Comparison of ENCODE assay signal across 16 mouse cellular contexts in the genomic region with DNA sequence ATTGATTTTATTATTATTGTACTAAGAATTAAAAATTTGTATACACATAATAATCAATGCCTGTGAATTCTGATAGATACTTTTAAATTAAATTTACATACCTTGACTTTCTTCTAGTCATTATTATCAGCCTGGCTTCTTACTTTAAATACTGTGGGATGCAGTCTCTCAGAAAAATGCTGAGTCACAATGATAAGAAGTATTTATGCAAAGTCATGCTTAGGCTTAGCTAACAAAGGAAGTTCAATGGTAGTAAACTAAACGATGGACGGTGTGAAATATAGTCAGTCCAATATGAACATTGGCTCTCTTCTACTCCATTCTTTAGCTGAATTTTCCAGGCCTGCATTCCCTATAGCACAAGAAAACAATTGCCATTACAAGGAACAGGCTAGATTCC. TPM values are rescaled to one million over a fixed set of nuclear protein-coding genes. Genes with fewer than 3 reads are reported as not detected.
DNase-seq lines count a peak whose midpoint lies in the region; ATAC-seq and TF ChIP-seq lines count a peak whose summit lies in the region.
"Had no signal": no experiment of that assay in that cellular context is flagged by ENCODE, and none has a peak within 500 bp of the region (broad histone marks: within the 10 kb centered on the region; RNA-seq: fewer than 3 reads in every experiment).

No protein-coding gene starts in this region.

- H3K27me3 ChIP-seq in CH12.LX (replicated peaks) = no peaks in the 10 kb centered on the region
- H3K27me3 ChIP-seq in erythroblast, embryonic 14.5 days (ENCODE audit: control insufficient read depth) = no peaks in the 10 kb centered on the region
- no peaks in the 10 kb centered on the region for H3K27me3 ChIP-seq in midbrain, embryonic 11.5 days (ENCODE audit: control insufficient read depth, insufficient read depth, low read length)
- H3K27me3 ChIP-seq: neural tube, embryonic 15.5 days had no signal

- H3K9me3 ChIP-seq in CH12.LX (replicated peaks; ENCODE audit: low read length) = no peaks in the 10 kb centered on the region
- no peaks in the 10 kb centered on the region for H3K9me3 ChIP-seq in erythroblast, embryonic 14.5 days (ENCODE audit: control insufficient read depth, low read length)
- no peaks in the 10 kb centered on the region for H3K9me3 ChIP-seq in midbrain, embryonic 11.5 days (ENCODE audit: control insufficient read depth, low read length)
- H3K9me3 ChIP-seq: neural tube, embryonic 15.5 days had no signal

- DNase-seq in CH12.LX (ENCODE audit: extremely low read depth) (no peak), MEL-GATA-1-ER (ENCODE audit: extremely low read depth, low read depth) (peak; percentile 74)
- DNase-seq in midbrain, embryonic 11.5 days (ENCODE audit: low spot score, missing footprints) = no peak
- DNase-seq in spleen, adult 18-20 months = no peak
- DNase-seq: cerebellum, adult 2 months; lung, adult 18-20 months; thymus, adult 18-20 months had no signal

- TF ChIP-seq EP300 in CH12.LX (IDR thresholded peaks at IDR 0.05; ENCODE audit: low read length) = no peak

- H3K27ac ChIP-seq in CH12.LX (ENCODE audit: insufficient read depth, low read depth) = no peak overlapping the region
- peak overlapping the region; percentile 67; the same call in 1 of the 2 replicates for H3K27ac ChIP-seq in macrophage
- no peak overlapping the region for H3K27ac ChIP-seq in midbrain, embryonic 11.5 days (ENCODE audit: low read depth, low read length)
- H3K27ac ChIP-seq: neural tube, embryonic 15.5 days had no signal

- H3K9ac ChIP-seq in CH12.LX (ENCODE audit: insufficient read depth, low read depth) = no peak overlapping the region
- H3K9ac ChIP-seq in midbrain, embryonic 11.5 days (ENCODE audit: low read length) = no peak overlapping the region
- H3K9ac ChIP-seq: neural tube, embryonic 15.5 days had no signal

- no peaks in the 10 kb centered on the region for H3K79me2 ChIP-seq in CH12.LX (replicated peaks; ENCODE audit: control insufficient read depth, extremely low read depth, insufficient read depth, poor library complexity, severe bottlenecking)
- H3K79me2 ChIP-seq in macrophage (ENCODE audit: inconsistent target) = no peaks in the 10 kb centered on the region

- 9% methylated on average over 2 of the region's 2 CpGs for WGBS in macrophage (ENCODE audit: missing documents)
- 90% methylated on average over 2 of the region's 2 CpGs for WGBS in midbrain, embryonic 11.5 days

- no peak for TF ChIP-seq POLR2A in CH12.LX (IDR thresholded peaks at IDR 0.05; ENCODE audit: low read depth, low read length)

- H3K4me3 ChIP-seq in CH12.LX (replicated peaks in 1 of 3; ENCODE audit: low read depth in 2 of 3, low read length in 2 of 3, poor library complexity in 1 of 3) (no peak overlapping the region), macrophage (ENCODE audit: inconsistent target) (no peak overlapping the region)
- peak overlapping the region; percentile 53 for H3K4me3 ChIP-seq in erythroblast, embryonic 14.5 days (replicated peaks)
- H3K4me3 ChIP-seq in midbrain, embryonic 11.5 days (ENCODE audit: low read depth, low read length) = no peak overlapping the region
- H3K4me3 ChIP-seq: neural tube, embryonic 15.5 days had no signal

- H3K4me1 ChIP-seq in CH12.LX (ENCODE audit: control insufficient read depth in 1 of 2, insufficient read depth in 2 of 2) = peaks cover 0 to 30% of the 10 kb centered on the region in 2 experiments; a peak in 2 of 4 replicates
- peaks cover 61% of the 10 kb centered on the region for H3K4me1 ChIP-seq in erythroblast, embryonic 14.5 days (ENCODE audit: control insufficient read depth)
- H3K4me1 ChIP-seq in midbrain, embryonic 11.5 days (ENCODE audit: control insufficient read depth, insufficient read depth, low read length) = no peaks in the 10 kb centered on the region
- H3K4me1 ChIP-seq: neural tube, embryonic 15.5 days had no signal

- dilution Hi-C loops in CH12.LX (cut with MboI; ENCODE audit: extremely low pct_ligation_motif_present, extremely low pct_unique_long_range_greater_than_20kb, low sequenced_read_pairs) = no loop called here

- in situ Hi-C loops in CH12.LX (cut with MboI; ENCODE audit: low pct_ligation_motif_present, low pct_unique_long_range_greater_than_20kb, low sequenced_read_pairs) = no loop called here

- H3K4me2 ChIP-seq in CH12.LX (ENCODE audit: insufficient read depth, low read depth, poor library complexity, severe bottlenecking) = no peak overlapping the region
- no peak overlapping the region for H3K4me2 ChIP-seq in midbrain, embryonic 11.5 days
- H3K4me2 ChIP-seq: neural tube, embryonic 15.5 days had no signal

- TF ChIP-seq RAD21 in CH12.LX (IDR thresholded peaks at IDR 0.05; ENCODE audit: low read depth, low read length) = no peak

- H3K36me3 ChIP-seq in CH12.LX (replicated peaks in 1 of 2; ENCODE audit: control insufficient read depth in 1 of 2, insufficient read depth in 1 of 2, low read length in 1 of 2) = no peaks in the 10 kb centered on the region
- H3K36me3 ChIP-seq in erythroblast, embryonic 14.5 days (ENCODE audit: control insufficient read depth) = no peaks in the 10 kb centered on the region; the same call in 1 of the 2 replicates
- H3K36me3 ChIP-seq in macrophage (ENCODE audit: inconsistent target) = no peaks in the 10 kb centered on the region
- no peaks in the 10 kb centered on the region for H3K36me3 ChIP-seq in midbrain, embryonic 11.5 days (ENCODE audit: control insufficient read depth, insufficient read depth, low read length)
- H3K36me3 ChIP-seq: neural tube, embryonic 15.5 days had no signal

- ATAC-seq in midbrain, embryonic 11.5 days (ENCODE audit: low FRiP score) = no peak
- ATAC-seq in CD4-positive, CD25-positive, alpha-beta regulatory T cell, adult 4 months = no peak

- TF ChIP-seq CTCF in CH12.LX (conservative IDR thresholded peaks at IDR 0.05 in 1 of 2, IDR thresholded peaks at IDR 0.05 in 1 of 2; ENCODE audit: low read depth in 2 of 2, low read length in 2 of 2) = no peak

TF ChIP-seq in CH12.LX, 34 proteins besides CTCF, POLR2A, EP300 and RAD21:
- TF ChIP-seq PAX5 (IDR thresholded peaks at IDR 0.05; ENCODE audit: low read length) (no peak), MXI1 (IDR thresholded peaks at IDR 0.05; ENCODE audit: low read depth, low read length) (no peak), RCOR1 (conservative IDR thresholded peaks at IDR 0.05; ENCODE audit: low read depth, low read length) (no peak), NRF1 (IDR thresholded peaks at IDR 0.05; ENCODE audit: low read depth, low read length) (no peak), KAT2A (IDR thresholded peaks at IDR 0.05; ENCODE audit: insufficient replicate concordance, low read length) (no peak), CHD1 (IDR thresholded peaks at IDR 0.05; ENCODE audit: low read depth, low read length) (no peak), MAFK (IDR thresholded peaks at IDR 0.05; ENCODE audit: insufficient replicate concordance, low read length) (peak; percentile 71; the same call in 1 of the 2 replicates)
TF ChIP-seq in CH12.LX: peak in this region for 1.

RNA-seq across cellular contexts. Expression of a gene that starts 16.8 kb away (rescaled TPM):
- total RNA-seq in CH12.LX (2012; rRNA removed) (not detected in 2 replicates), CH12.LX (2014; rRNA removed) (not detected in 2 replicates)
- polyA plus RNA-seq in CH12.LX (2012; ENCODE audit: insufficient read length, low read depth) (1.00 and 2.2 TPM in 2 replicates), macrophage (2018) (not detected in 3 replicates)
- not detected in 2 replicates for polyA plus RNA-seq in erythroblast, embryonic 14.5 days (2012)
- total RNA-seq in macrophage (2018; cell fraction: chromatin; rRNA removed) = 10 to 100 TPM in 5 of 26 experiments, 1 to 10 TPM in 8, not detected in 13; 1.0 to 96.9 (median 6.6) TPM
- under 1 TPM in 1 of 26 experiments, not detected in 25; 0.26 TPM for total RNA-seq in macrophage (2018; cell fraction: cytosol; rRNA removed)
- 10 to 100 TPM in 2 of 26 experiments, 1 to 10 TPM in 9, not detected in 15; 1.3 to 14.4 (median 5.7) TPM for total RNA-seq in macrophage (2018; cell fraction: nucleus; rRNA removed)
- not detected in 2 replicates for polyA plus RNA-seq in midbrain, embryonic 11.5 days (2014; fragmentation: Nextera tagmentation; extraction: Ambion mirVana)
- not detected for polyA plus RNA-seq in CD4-positive, CD25-positive, alpha-beta regulatory T cell, adult 4 months (2017; shearing (Covaris generic))
- total RNA-seq: heart, postnatal 25 days; layer of hippocampus, adult 18-20 months; left cerebral cortex, postnatal 14 days had no signal
- polyA plus RNA-seq: cerebellum, adult 2 months; gonadal fat pad, adult 2 months; kidney, embryonic 14.5 days; neural tube, embryonic 15.5 days had no signal

RNA-seq across cellular contexts. Expression of a gene that starts 53.1 kb away (rescaled TPM):
- not detected in 2 replicates for total RNA-seq in CH12.LX (2012; rRNA removed)
- total RNA-seq in CH12.LX (2014; rRNA removed) = not detected in 2 replicates
- not detected in 2 replicates for polyA plus RNA-seq in CH12.LX (2012; ENCODE audit: insufficient read length, low read depth)
- polyA plus RNA-seq in erythroblast, embryonic 14.5 days (2012) = 0.36 and 0.51 TPM in 2 replicates
- total RNA-seq in macrophage (2018; cell fraction: chromatin; rRNA removed) = 1,000 to 10,000 TPM in 2 of 26 experiments, 100 to 1,000 TPM in 10, 10 to 100 TPM in 13, 1 to 10 TPM in 1; 8.8 to 1,147 (median 57.2) TPM
- 100 to 1,000 TPM in 18 of 26 experiments, 10 to 100 TPM in 8; 58.2 to 1,000 (median 243) TPM for total RNA-seq in macrophage (2018; cell fraction: cytosol; rRNA removed)
- total RNA-seq in macrophage (2018; cell fraction: nucleus; rRNA removed) = 1,000 to 10,000 TPM in 2 of 26 experiments, 100 to 1,000 TPM in 13, 10 to 100 TPM in 11; 23.5 to 1,357 (median 156) TPM
- 393 to 687 TPM (median 472 TPM) in 3 replicates for polyA plus RNA-seq in macrophage (2018)
- 23.3 and 29.1 TPM in 2 replicates for polyA plus RNA-seq in midbrain, embryonic 11.5 days (2014; fragmentation: Nextera tagmentation; extraction: Ambion mirVana)
- polyA plus RNA-seq in CD4-positive, CD25-positive, alpha-beta regulatory T cell, adult 4 months (2017; shearing (Covaris generic)) = 1 to 10 TPM; 1.2 to 6.7 TPM

Comparison
In these comparisons a context has a peak if more than half of its experiments do, and no peak if none do; other contexts are left out.
1. RNA of a gene that starts 53.1 kb away (polyA plus RNA-seq): 393 to 687 TPM in macrophage; 23.3 to 29.1 TPM in midbrain, embryonic 11.5 days, 1.2 to 6.7 TPM in CD4-positive, CD25-positive, alpha-beta regulatory T cell, adult 4 months, 0.36 to 0.51 TPM in erythroblast, embryonic 14.5 days and not detected in CH12.LX; every median in the first group is over 10 times any median in the second.